Mouse (Mus musculus) lung, embryonic 16.5 days (tissue): ENCODE data around the gene Wwox. TPM values are rescaled to one million over a fixed set of nuclear protein-coding genes. Genes with fewer than 3 reads are reported as not detected.

Experiments used
- ATAC-seq: fragments of 200-750 bp; cut with Nextera tagmentation; 2 replicates; pipeline ENCODE4 v1.8.0; 2017; ENCODE audit warnings: low read depth, mild to moderate bottlenecking, moderate library complexity
- H3K27ac ChIP-seq: fragments of 300-500 bp; sonication (generic); 2 replicates; pipeline ENCODE4 v1.5.1; 2014; ENCODE audit warnings: mild to moderate bottlenecking, control low read depth, low read length
- H3K27me3 ChIP-seq: fragments of 300-500 bp; sonication (generic); 2 replicates; pipeline ENCODE4 v1.6.1; 2014; ENCODE audit warnings: low read depth, low read length, mixed read lengths; ENCODE audit not compliant: control insufficient read depth, insufficient read depth
- H3K36me3 ChIP-seq: fragments of 300-500 bp; sonication (generic); 2 replicates; pipeline ENCODE4 v1.6.1; 2014; ENCODE audit warnings: low read length; ENCODE audit not compliant: control insufficient read depth, insufficient read depth
- H3K4me1 ChIP-seq: fragments of 300-500 bp; sonication (generic); replicated peaks from 2 replicates; pipeline ENCODE4 v1.6.1; 2014; ENCODE audit warnings: low read length, mixed read lengths; ENCODE audit not compliant: control insufficient read depth, insufficient read depth
- H3K4me2 ChIP-seq: fragments of 300-500 bp; sonication (generic); 2 replicates; pipeline ENCODE4 v1.6.1; 2014; ENCODE audit warnings: low read depth, low read length, control low read depth
- H3K4me3 ChIP-seq: fragments of 300-500 bp; sonication (generic); 2 replicates; pipeline ENCODE4 v1.5.1; 2014; ENCODE audit warnings: mild to moderate bottlenecking, low read length, control low read depth
- H3K9ac ChIP-seq: fragments of 300-500 bp; sonication (generic); 2 replicates; pipeline ENCODE4 v1.6.1; 2014; ENCODE audit warnings: low read length, control low read depth
- H3K9me3 ChIP-seq: fragments of 300-500 bp; sonication (generic); 2 replicates; pipeline ENCODE4 v1.6.1; 2016; ENCODE audit warnings: low read length; ENCODE audit not compliant: control insufficient read depth
- WGBS: fragments of 180-500 bp; shearing (Covaris S2); extraction: QIAGEN DNeasy Blood & Tissue Kit; methylation state at CpG from one replicate; pipeline ENCODE4 v1.1.7; 2014; 5-methylcytosine and 5-hydroxymethylcytosine counted together
- polyA plus RNA-seq: library from polyadenylated mRNA; unstranded; fragments of >200 nt; fragmentation: Nextera tagmentation; extraction: Ambion mirVana; gene quantifications from 2 replicates; pipeline ENCODE4 v1.2.1, GENCODE M21; 2015

Gene Wwox
- polyA plus RNA-seq, 1 experiment from 2014 or later, result 20.2 TPM

DNA sequence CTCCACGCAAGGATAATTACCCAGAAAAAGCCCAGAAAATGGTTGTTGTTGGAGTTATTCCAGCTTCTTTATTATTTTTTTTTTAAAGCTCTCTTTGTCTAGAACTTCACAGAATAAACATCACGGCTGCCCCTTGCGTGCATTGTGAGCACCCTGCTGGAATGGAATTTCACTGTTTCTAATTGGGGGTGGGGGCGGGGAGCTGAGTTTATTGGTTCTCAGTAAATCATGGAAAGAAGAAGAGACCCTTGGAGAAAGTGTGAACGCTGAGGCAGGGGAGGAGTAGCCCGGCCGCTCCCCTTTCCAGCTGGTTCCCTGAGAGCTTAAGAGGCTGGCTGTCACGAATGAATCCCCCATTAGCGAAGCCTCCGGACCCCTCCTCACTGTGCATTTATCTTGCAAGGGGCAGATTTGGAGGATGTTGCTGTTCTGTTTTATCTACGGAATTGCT is 436.7 kb downstream of the Wwox start:
- Histone ChIP-seq H3K27ac (peak overlapping the region; percentile 93), H3K4me2 (peak overlapping the region; percentile 43), H3K4me1 (peaks cover 27% of the 10 kb centered on the region), H3K4me3 (0 out of 2 replicates have a peak overlapping the region, but pooled peaks have one; percentile 10), H3K9me3 (no peaks in the 10 kb centered on the region), H3K36me3 (no peaks in the 10 kb centered on the region), H3K27me3 (no peaks in the 10 kb centered on the region), H3K9ac (peak overlapping the region; percentile 29; the same call in 1 of the 2 replicates)
- 12% methylated on average over 11 of the region's 11 CpGs for WGBS
- ATAC-seq, result peak; percentile 60

GRCm38 (mm10) chr8:114876696-114877206 is 437.3 kb downstream of the Wwox start:
- H3K27ac ChIP-seq, result peak overlapping the region; percentile 93
- no peaks in the 10 kb centered on the region for H3K27me3 ChIP-seq
- H3K9ac ChIP-seq, result no peak overlapping the region; the same call in 1 of the 2 replicates
- H3K9me3 ChIP-seq, result no peaks in the 10 kb centered on the region
- H3K36me3 ChIP-seq, result no peaks in the 10 kb centered on the region
- 11% methylated on average over 9 of the region's 9 CpGs for WGBS
- H3K4me1 ChIP-seq, result peaks cover 27% of the 10 kb centered on the region
- ATAC-seq, result peak; percentile 73
- 0 out of 2 replicates have a peak overlapping the region, but pooled peaks have one; percentile 10 for H3K4me3 ChIP-seq
- peak overlapping the region; percentile 43 for H3K4me2 ChIP-seq

DNA sequence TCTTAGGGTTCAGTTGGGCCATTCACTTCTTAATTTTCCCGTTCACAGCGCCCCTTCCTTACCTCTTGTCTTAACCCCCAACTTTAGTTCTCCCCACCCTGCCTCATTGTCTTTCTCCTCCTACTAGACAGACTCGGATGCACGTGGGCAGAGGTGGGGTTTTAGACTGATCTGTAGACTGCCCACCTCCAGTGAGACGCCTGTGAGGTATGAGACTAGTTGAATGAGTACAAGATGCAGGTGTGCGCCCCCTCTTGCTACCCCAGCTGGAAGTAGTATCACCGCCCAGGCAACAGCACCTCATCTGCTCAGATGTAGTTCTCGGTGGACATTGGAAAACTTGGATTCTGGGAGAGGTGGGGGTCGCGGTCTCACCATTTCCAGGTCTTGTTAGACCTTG is 437.8 kb downstream of the Wwox start:
- Histone ChIP-seq H3K27me3 (no peaks in the 10 kb centered on the region), H3K4me2 (peak overlapping the region; percentile 43; the same call in 1 of the 2 replicates), H3K4me1 (peaks cover 27% of the 10 kb centered on the region), H3K9me3 (no peaks in the 10 kb centered on the region), H3K4me3 (no peak overlapping the region), H3K27ac (peak overlapping the region; percentile 93), H3K36me3 (no peaks in the 10 kb centered on the region), H3K9ac (no peak overlapping the region; the same call in 1 of the 2 replicates)
- 67% methylated on average over 10 of the region's 10 CpGs for WGBS
- no peak for ATAC-seq

- Histone ChIP-seq H3K4me2 (no peak overlapping the region), H3K9ac (no peak overlapping the region), H3K9me3 (no peaks in the 10 kb centered on the region), H3K27me3 (no peaks in the 10 kb centered on the region), H3K4me3 (no peak overlapping the region), H3K27ac (no peak overlapping the region), H3K4me1 (peaks cover 31% of the 10 kb centered on the region), H3K36me3 (no peaks in the 10 kb centered on the region)
- no peak for ATAC-seq
- WGBS, result 79% methylated on average over 14 of the region's 14 CpGs
These were observed 439.2 kb downstream of the Wwox start for GRCm38 (mm10) chr8:114878449-114879276.

DNA sequence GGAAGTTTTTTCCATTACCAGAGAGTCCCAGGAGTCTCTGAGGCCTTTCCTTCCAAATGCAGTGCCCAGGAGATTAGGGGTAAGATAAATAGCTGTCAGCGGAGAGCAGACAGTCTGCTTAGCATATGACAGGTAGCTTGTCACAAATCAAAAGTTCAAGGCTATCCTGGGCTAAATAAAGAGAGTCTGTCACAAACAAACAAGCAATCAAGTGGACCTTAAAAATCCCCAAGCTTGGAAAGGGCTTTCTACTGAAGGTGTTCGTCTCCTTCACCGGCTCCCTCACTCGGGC is 439.8 kb downstream of the Wwox start:
- ATAC-seq, result no peak

DNA sequence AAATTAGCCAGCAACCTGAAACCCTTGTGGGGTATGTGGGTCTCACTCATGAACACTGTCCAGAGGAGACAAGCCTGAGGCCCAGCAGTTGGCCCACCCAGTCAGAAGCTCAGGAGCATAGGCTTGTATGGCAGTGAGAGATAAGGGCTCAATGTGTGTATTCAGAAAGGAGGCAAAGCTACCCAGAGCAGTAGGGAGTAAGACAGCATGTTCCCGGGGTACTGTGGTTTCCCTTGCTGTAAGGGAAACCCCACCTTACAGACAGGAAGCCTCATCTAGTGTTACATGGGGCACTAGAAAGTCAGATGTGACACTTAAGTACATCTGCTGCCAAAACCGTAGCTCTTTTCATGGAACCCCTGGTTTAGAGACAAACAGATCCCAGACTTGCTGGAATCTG is 440.2 kb downstream of the Wwox start:
- peaks cover 32% of the 10 kb centered on the region for H3K4me1 ChIP-seq
- no peaks in the 10 kb centered on the region for H3K27me3 ChIP-seq
- no peak overlapping the region for H3K4me3 ChIP-seq
- WGBS, result 54% methylated on average over 2 of the region's 2 CpGs
- ATAC-seq, result no peak
- no peak overlapping the region for H3K4me2 ChIP-seq
- no peaks in the 10 kb centered on the region for H3K36me3 ChIP-seq
- H3K9me3 ChIP-seq, result no peaks in the 10 kb centered on the region
- H3K27ac ChIP-seq, result no peak overlapping the region
- H3K9ac ChIP-seq, result no peak overlapping the region

More for the DNA sequence above, 439.8 kb downstream of the Wwox start:
- H3K27ac ChIP-seq, result no peak overlapping the region
- H3K27me3 ChIP-seq, result no peaks in the 10 kb centered on the region
- H3K9me3 ChIP-seq, result no peaks in the 10 kb centered on the region
- no peaks in the 10 kb centered on the region for H3K36me3 ChIP-seq
- no peak overlapping the region for H3K4me2 ChIP-seq
- H3K9ac ChIP-seq, result no peak overlapping the region
- WGBS, result 84% methylated on average over 4 of the region's 4 CpGs
- H3K4me3 ChIP-seq, result no peak overlapping the region
- H3K4me1 ChIP-seq, result peaks cover 31% of the 10 kb centered on the region

- H3K4me1 ChIP-seq, result peaks cover 35% of the 10 kb centered on the region
- H3K27me3 ChIP-seq, result no peaks in the 10 kb centered on the region
- H3K36me3 ChIP-seq, result no peaks in the 10 kb centered on the region
- H3K4me2 ChIP-seq, result no peak overlapping the region
- no peaks in the 10 kb centered on the region for H3K9me3 ChIP-seq
- 73% methylated on average over 8 of the region's 8 CpGs for WGBS
- no peak overlapping the region for H3K4me3 ChIP-seq
- H3K9ac ChIP-seq, result no peak overlapping the region
- ATAC-seq, result no peak
- H3K27ac ChIP-seq, result no peak overlapping the region
These were observed 441.1 kb downstream of the Wwox start for GRCm38 (mm10) chr8:114880475-114881135.

GRCm38 (mm10) chr8:114881891-114882401 is 442.5 kb downstream of the Wwox start:
- Histone ChIP-seq H3K27ac (peak overlapping the region; percentile 78), H3K9ac (no peak overlapping the region), H3K27me3 (no peaks in the 10 kb centered on the region), H3K9me3 (no peaks in the 10 kb centered on the region), H3K4me1 (peaks cover 24% of the 10 kb centered on the region), H3K4me3 (no peak overlapping the region), H3K4me2 (no peak overlapping the region), H3K36me3 (no peaks in the 10 kb centered on the region)
- peak; percentile 77 for ATAC-seq
- WGBS, result 51% methylated on average over 5 of the region's 5 CpGs

DNA sequence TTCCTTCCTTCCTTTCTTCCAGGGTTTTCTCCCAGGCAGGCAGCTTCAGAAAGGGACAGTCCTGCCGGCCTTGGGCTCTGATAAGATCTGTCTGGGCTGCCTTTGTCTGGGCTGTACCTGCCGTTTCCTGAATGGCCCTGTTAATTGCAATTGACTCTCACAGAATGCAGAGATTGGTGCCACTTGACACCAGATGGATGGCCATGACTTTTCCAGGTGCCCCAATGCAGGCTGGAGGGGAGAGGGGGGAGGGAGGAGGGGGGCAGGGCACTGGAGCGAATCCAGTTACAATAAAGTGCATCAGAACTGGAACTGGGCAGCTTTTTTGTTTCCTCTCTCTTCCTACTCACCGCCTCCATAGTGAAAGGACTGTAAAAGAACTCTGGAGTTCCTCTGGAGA is 443.0 kb downstream of the Wwox start:
- Histone ChIP-seq H3K9ac (no peak overlapping the region), H3K4me2 (peak overlapping the region; percentile 2; the same call in 1 of the 2 replicates)
- ATAC-seq, result peak; percentile 34; the same call in 1 of the 2 replicates

More for the DNA sequence above, 443.0 kb downstream of the Wwox start:
- Histone ChIP-seq H3K36me3 (no peaks in the 10 kb centered on the region), H3K4me3 (no peak overlapping the region), H3K9me3 (no peaks in the 10 kb centered on the region), H3K4me1 (peaks cover 18% of the 10 kb centered on the region), H3K27me3 (no peaks in the 10 kb centered on the region), H3K27ac (peak overlapping the region; percentile 78)
- WGBS, result 38% methylated on average over 4 of the region's 4 CpGs
